Mouse (Mus musculus) kidney, adult 2 months (tissue): ENCODE data around the gene Pigb.

ENCODE experiments used
- CTCF ChIP-seq: fragments of 200-500 bp; conservative IDR thresholded peaks from 2 replicates; pipeline ENCODE4 v1.5.1; 2011; ENCODE audit warnings: low read depth, mild to moderate bottlenecking, control low read depth, low read length, moderate library complexity, mixed read lengths; ENCODE audit not compliant: insufficient read depth, insufficient read length
- POLR2A ChIP-seq: fragments of 200-500 bp; IDR thresholded peaks from one replicate; pipeline ENCODE4 v1.6.1; 2011; ENCODE audit warnings: low read depth, low read length, control low read depth

GRCm38 (mm10) chr9:72992576-72992975 lies 47.6 kb downstream of the Pigb start:
- TF ChIP-seq CTCF (no peak), POLR2A (no peak)
